Mouse (Mus musculus) olfactory bulb, adult 2 months (tissue): ENCODE data around the gene Sec14l1. TPM values are rescaled to one million over a fixed set of nuclear protein-coding genes. Genes with fewer than 3 reads are reported as not detected.

Experiments used
- H3K27ac ChIP-seq: fragments of 200-500 bp; 2 replicates; pipeline ENCODE4 v1.5.1; 2012; ENCODE audit warnings: low read depth, low read length; ENCODE audit not compliant: insufficient read depth
- H3K4me1 ChIP-seq: fragments of 200-500 bp; 2 replicates; pipeline ENCODE4 v1.6.1; 2012; ENCODE audit warnings: low read length; ENCODE audit not compliant: control insufficient read depth, insufficient read depth
- H3K4me3 ChIP-seq: fragments of 200-500 bp; 2 replicates; pipeline ENCODE4 v1.5.1; 2012; ENCODE audit warnings: mild to moderate bottlenecking, low read depth, low read length, moderate library complexity; ENCODE audit not compliant: insufficient read depth
- CTCF ChIP-seq: fragments of 200-500 bp; IDR thresholded peaks from 2 replicates; pipeline ENCODE4 v1.5.1; 2012; ENCODE audit warnings: low read depth, mild to moderate bottlenecking, low read length, moderate library complexity; ENCODE audit not compliant: insufficient read depth
- POLR2A ChIP-seq: fragments of 200-500 bp; IDR thresholded peaks from 2 replicates; pipeline ENCODE4 v1.6.1; 2012; ENCODE audit warnings: mild to moderate bottlenecking, low read depth, low read length, moderate library complexity; ENCODE audit not compliant: insufficient read depth
- WGBS: fragments of 180-500 bp; shearing (Covaris S2); methylation state at CpG from one replicate; pipeline ENCODE4 v1.1.7; 2018; 5-methylcytosine and 5-hydroxymethylcytosine counted together
- polyA plus RNA-seq: library from polyadenylated mRNA; stranded (reverse); fragments of >200 nt; gene quantifications from 2 replicates; pipeline ENCODE4 v1.2.4, GENCODE M21; 2012; ENCODE audit warnings: low replicate concordance; ENCODE audit not compliant: missing spikeins, insufficient read depth, insufficient read length

Sec14l1 gene
- polyA plus RNA-seq, 1 experiment: not detected

GRCm38 (mm10) chr11:117182808-117183207, 67.8 kb downstream of the Sec14l1 start:
- no peak overlapping the region for H3K4me3 ChIP-seq
- peaks cover 4% of the 10 kb centered on the region; the same call in 1 of the 2 replicates for H3K4me1 ChIP-seq
- no peak overlapping the region for H3K27ac ChIP-seq
- 88% methylated on average over 3 of the region's 3 CpGs for WGBS
- TF ChIP-seq POLR2A (no peak), CTCF (no peak)

DNA sequence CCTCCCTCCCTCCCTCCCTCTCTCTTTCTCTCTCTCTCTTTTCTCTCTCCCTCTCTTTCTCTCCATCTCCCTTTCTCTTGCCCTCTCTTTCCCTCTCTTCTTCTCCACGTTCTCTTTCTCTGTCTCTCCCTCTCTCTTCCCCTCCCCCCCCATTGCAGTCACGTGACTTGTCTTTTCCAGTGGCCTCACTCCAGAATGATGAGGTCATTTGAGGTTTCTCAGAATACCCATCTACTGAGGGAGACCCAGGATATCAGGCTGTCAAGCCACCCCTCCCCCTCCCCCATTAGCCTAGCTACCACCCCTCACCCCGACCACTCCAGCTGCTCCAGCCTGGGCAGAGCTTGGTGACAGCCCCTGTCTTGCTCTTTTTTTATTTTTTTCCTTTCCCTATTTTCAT, 68.3 kb downstream of the Sec14l1 start:
- Histone ChIP-seq H3K4me3 (no peak overlapping the region), H3K27ac (no peak overlapping the region), H3K4me1 (peaks cover 4% of the 10 kb centered on the region; the same call in 1 of the 2 replicates)
- 81% methylated on average over 3 of the region's 3 CpGs for WGBS
- TF ChIP-seq CTCF: no peak
- no peak for TF ChIP-seq POLR2A

GRCm38 (mm10) chr11:117183841-117184240, 68.9 kb downstream of the Sec14l1 start:
- no peak overlapping the region for H3K4me3 ChIP-seq
- 89% methylated on average over 5 of the region's 5 CpGs for WGBS
- TF ChIP-seq POLR2A (no peak), CTCF (no peak)

GRCm38 (mm10) chr11:117185076-117185933, 70.3 kb downstream of the Sec14l1 start:
- TF ChIP-seq CTCF (no peak), POLR2A (no peak)
- no peak overlapping the region for H3K4me3 ChIP-seq
- no peak overlapping the region for H3K27ac ChIP-seq
- peaks cover 4% of the 10 kb centered on the region; the same call in 1 of the 2 replicates for H3K4me1 ChIP-seq
- WGBS: 61% methylated on average over 21 of the region's 21 CpGs

More at GRCm38 (mm10) chr11:117183841-117184240, 68.9 kb downstream of the Sec14l1 start:
- Histone ChIP-seq H3K27ac (no peak overlapping the region), H3K4me1 (peaks cover 4% of the 10 kb centered on the region; the same call in 1 of the 2 replicates)

DNA sequence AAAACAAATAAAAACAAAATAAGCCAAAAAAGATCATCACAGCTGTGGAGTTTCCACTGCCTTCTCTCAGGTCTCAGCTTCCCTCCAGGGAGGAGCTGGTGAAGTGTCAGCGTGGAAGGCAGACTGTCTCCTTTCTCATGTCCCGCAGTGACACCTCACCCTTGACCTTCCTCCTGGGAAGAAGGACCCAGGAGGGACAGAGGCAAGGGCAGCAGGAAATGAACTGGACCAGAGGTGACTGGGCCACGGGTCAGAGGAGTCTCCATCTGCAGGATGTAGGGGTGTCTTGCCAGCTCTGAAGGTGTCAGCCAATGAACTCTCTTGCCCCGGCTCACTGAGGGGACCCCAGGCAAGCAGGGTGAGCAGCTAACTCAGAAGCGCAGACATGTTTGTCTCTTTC, 76.6 kb downstream of the Sec14l1 start:
- Histone ChIP-seq H3K4me3 (no peak overlapping the region), H3K27ac (no peak overlapping the region), H3K4me1 (no peaks in the 10 kb centered on the region)
- WGBS: 88% methylated on average over 5 of the region's 5 CpGs
- TF ChIP-seq CTCF (no peak), POLR2A (no peak)

GRCm38 (mm10) chr11:117194475-117194937, 79.5 kb downstream of the Sec14l1 start:
- TF ChIP-seq POLR2A: no peak
- no peak for TF ChIP-seq CTCF
- WGBS: 86% methylated on average over 11 of the region's 11 CpGs
- H3K4me3 ChIP-seq: no peak overlapping the region
- H3K4me1 ChIP-seq: peaks cover 5% of the 10 kb centered on the region; the same call in 1 of the 2 replicates
- no peak overlapping the region for H3K27ac ChIP-seq

DNA sequence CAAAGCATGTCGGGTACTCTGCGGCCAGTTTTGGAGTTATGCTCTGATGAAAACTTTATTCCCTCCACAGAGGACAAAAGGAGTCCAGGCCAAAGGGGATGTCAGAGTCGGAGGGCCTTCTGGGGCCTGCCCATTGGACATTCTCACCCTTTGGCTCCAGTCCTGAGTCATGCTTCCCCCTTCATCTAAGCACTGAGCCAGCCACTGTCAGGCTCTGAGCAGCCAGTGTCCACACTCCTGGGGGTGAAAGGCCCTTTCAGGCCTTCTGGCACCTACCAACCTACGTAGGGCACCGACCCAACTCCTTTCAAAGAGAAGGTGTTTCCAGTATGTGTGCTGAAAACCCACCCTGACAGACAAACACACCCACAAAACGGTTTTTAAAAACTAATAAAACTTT, 80.6 kb downstream of the Sec14l1 start:
- Histone ChIP-seq H3K4me1 (peaks cover 11% of the 10 kb centered on the region; the same call in 1 of the 2 replicates), H3K27ac (no peak overlapping the region), H3K4me3 (no peak overlapping the region)
- TF ChIP-seq CTCF (no peak), POLR2A (no peak)
- WGBS: 89% methylated on average over 6 of the region's 6 CpGs

- TF ChIP-seq POLR2A (no peak), CTCF (no peak)
- Histone ChIP-seq H3K4me1 (peaks cover 11% of the 10 kb centered on the region; the same call in 1 of the 2 replicates), H3K27ac (no peak overlapping the region), H3K4me3 (no peak overlapping the region)
- WGBS: 88% methylated on average over 7 of the region's 7 CpGs
These were observed 81.7 kb downstream of the Sec14l1 start for GRCm38 (mm10) chr11:117196681-117197080.

- TF ChIP-seq CTCF (no peak), POLR2A (no peak)
- H3K4me3 ChIP-seq: no peak overlapping the region
- H3K4me1 ChIP-seq: peaks cover 11% of the 10 kb centered on the region; the same call in 1 of the 2 replicates
- 86% methylated on average over 5 of the region's 5 CpGs for WGBS
- no peak overlapping the region for H3K27ac ChIP-seq
These were observed 83.2 kb downstream of the Sec14l1 start for GRCm38 (mm10) chr11:117198122-117198521.
